Mouse (Mus musculus) right cerebral cortex, adult 18-20 months (tissue): ENCODE data around the gene Ufl1.
A peak's percentile ranks its signal among the peaks of the same experiment; 100 is the strongest.
"Not testable (repeated sequence)": the region's sequence is repeated elsewhere in the genome, so short reads cannot be mapped to it uniquely, and the experiment has no call there.

Experiments used
- DNase-seq: peaks from one replicate; pipeline ENCODE4 v3.0.0; 2022; ENCODE audit warnings: mixed read lengths

Gene Ufl1

GRCm38 (mm10) chr4:25281671-25282038 is at the start of gene Ufl1:
Gene Ufl1 (minus strand): TSS chr4:25281821.
- peak; percentile 97 for DNase-seq

GRCm38 (mm10) chr4:25325684-25326220 is 44.1 kb upstream of the Ufl1 start:
- no peak for DNase-seq

- no peak for DNase-seq
These were observed 41.1 kb upstream of the Ufl1 start for GRCm38 (mm10) chr4:25322631-25323178.

- DNase-seq = peak; percentile 9
These were observed 32.1 kb upstream of the Ufl1 start for GRCm38 (mm10) chr4:25313767-25314166.

- not testable (repeated sequence) for DNase-seq
These were observed 3.4 kb upstream of the Ufl1 start for GRCm38 (mm10) chr4:25285002-25285401.

GRCm38 (mm10) chr4:25280938-25281670 is 517 bp downstream of the Ufl1 start:
- DNase-seq = no peak

- DNase-seq = no peak
These were observed 8.6 kb downstream of the Ufl1 start for GRCm38 (mm10) chr4:25272861-25273627.

GRCm38 (mm10) chr4:25271926-25272325 is 9.7 kb downstream of the Ufl1 start:
- DNase-seq = no peak

- DNase-seq = no peak
These were observed 14.5 kb downstream of the Ufl1 start for GRCm38 (mm10) chr4:25267144-25267543.

GRCm38 (mm10) chr4:25257822-25258398 is 23.7 kb downstream of the Ufl1 start:
- no peak for DNase-seq

GRCm38 (mm10) chr4:25242776-25243175 is 38.8 kb downstream of the Ufl1 start, which contains the start of gene Fhl5:
Gene Fhl5 (minus strand): TSS chr4:25242876.
- no peak for DNase-seq

- not testable (repeated sequence) for DNase-seq
These were observed 46.0 kb downstream of the Ufl1 start for GRCm38 (mm10) chr4:25235663-25236062.

GRCm38 (mm10) chr4:25233767-25234166 is 47.9 kb downstream of the Ufl1 start:
- DNase-seq = not testable (repeated sequence)

- DNase-seq = no peak
These were observed 49.1 kb downstream of the Ufl1 start for GRCm38 (mm10) chr4:25232546-25232945.

GRCm38 (mm10) chr4:25227527-25227926 is 54.1 kb downstream of the Ufl1 start:
- no peak for DNase-seq

- DNase-seq = no peak
These were observed 59.7 kb downstream of the Ufl1 start for GRCm38 (mm10) chr4:25221927-25222326.

- no peak for DNase-seq
These were observed 68.2 kb downstream of the Ufl1 start for GRCm38 (mm10) chr4:25213451-25213850.

- no peak for DNase-seq
These were observed 75.5 kb downstream of the Ufl1 start for GRCm38 (mm10) chr4:25206166-25206565.
